Mouse (Mus musculus) midbrain, embryonic 16.5 days (tissue): ENCODE results near the gene Ifi27. TPM values are rescaled to one million over a fixed set of nuclear protein-coding genes. Genes with fewer than 3 reads are reported as not detected.
"Not testable (repeated sequence)": the region's sequence is repeated elsewhere in the genome, so short reads cannot be mapped to it uniquely, and the experiment has no call there.

Experiments
- ATAC-seq: fragments of 200-750 bp; cut with Nextera tagmentation; 2 replicates; pipeline ENCODE4 v1.8.0; 2017; ENCODE audit warnings: moderate TSS enrichment
- H3K27ac ChIP-seq: fragments of 300-500 bp; sonication (generic); 2 replicates; pipeline ENCODE4 v1.5.1; 2014; ENCODE audit warnings: mild to moderate bottlenecking, low read length, mixed read lengths
- H3K27me3 ChIP-seq: fragments of 300-500 bp; sonication (generic); 2 replicates; pipeline ENCODE4 v1.6.1; 2014; ENCODE audit warnings: low read depth, low read length, mixed read lengths; ENCODE audit not compliant: control insufficient read depth, insufficient read depth
- H3K36me3 ChIP-seq: fragments of 300-500 bp; sonication (generic); 2 replicates; pipeline ENCODE4 v1.6.1; 2014; ENCODE audit warnings: mild to moderate bottlenecking, low read length, moderate library complexity, mixed read lengths; ENCODE audit not compliant: control insufficient read depth, insufficient read depth
- H3K4me1 ChIP-seq: fragments of 300-500 bp; sonication (generic); 2 replicates; pipeline ENCODE4 v1.6.1; 2014; ENCODE audit warnings: mild to moderate bottlenecking, low read length, mixed read lengths; ENCODE audit not compliant: control insufficient read depth, insufficient read depth
- H3K4me2 ChIP-seq: fragments of 300-500 bp; sonication (generic); 2 replicates; pipeline ENCODE4 v1.6.1; 2014; ENCODE audit warnings: mild to moderate bottlenecking, low read length, mixed read lengths
- H3K4me3 ChIP-seq: fragments of 300-500 bp; sonication (generic); 2 replicates; pipeline ENCODE4 v1.5.1; 2014; ENCODE audit warnings: low read depth, mild to moderate bottlenecking, low read length, moderate library complexity, mixed read lengths
- H3K9ac ChIP-seq: fragments of 300-500 bp; sonication (generic); 2 replicates; pipeline ENCODE4 v1.6.1; 2014; ENCODE audit warnings: low read depth, low read length, mixed read lengths
- H3K9me3 ChIP-seq: fragments of 300-500 bp; sonication (generic); replicated peaks from 2 replicates; pipeline ENCODE4 v1.6.1; 2014; ENCODE audit warnings: mild to moderate bottlenecking, low read length, mixed read lengths; ENCODE audit not compliant: control insufficient read depth, poor library complexity, severe bottlenecking
- WGBS: fragments of 180-500 bp; shearing (Covaris S2); extraction: QIAGEN DNeasy Blood & Tissue Kit; methylation state at CpG from one replicate; pipeline ENCODE4 v1.1.7; 2014; 5-methylcytosine and 5-hydroxymethylcytosine counted together
- polyA plus RNA-seq: library from polyadenylated mRNA; unstranded; fragments of >200 nt; fragmentation: Nextera tagmentation; extraction: Ambion mirVana; gene quantifications from 2 replicates; pipeline ENCODE4 v1.2.1, GENCODE M21; 2015

Ifi27 gene
- polyA plus RNA-seq, 1 experiment from 2014 or later = 12.3 TPM

- Histone ChIP-seq H3K9me3 (no peaks in the 10 kb centered on the region), H3K9ac (no peak overlapping the region), H3K4me2 (no peak overlapping the region), H3K27me3 (no peaks in the 10 kb centered on the region), H3K27ac (no peak overlapping the region), H3K4me1 (no peaks in the 10 kb centered on the region), H3K4me3 (no peak overlapping the region), H3K36me3 (no peaks in the 10 kb centered on the region)
- no peak for ATAC-seq
- 83% methylated on average over 5 of the region's 5 CpGs for WGBS
Observed at GRCm38 (mm10) chr12:103481671-103482070, 47.7 kb downstream of the Ifi27 start.

DNA sequence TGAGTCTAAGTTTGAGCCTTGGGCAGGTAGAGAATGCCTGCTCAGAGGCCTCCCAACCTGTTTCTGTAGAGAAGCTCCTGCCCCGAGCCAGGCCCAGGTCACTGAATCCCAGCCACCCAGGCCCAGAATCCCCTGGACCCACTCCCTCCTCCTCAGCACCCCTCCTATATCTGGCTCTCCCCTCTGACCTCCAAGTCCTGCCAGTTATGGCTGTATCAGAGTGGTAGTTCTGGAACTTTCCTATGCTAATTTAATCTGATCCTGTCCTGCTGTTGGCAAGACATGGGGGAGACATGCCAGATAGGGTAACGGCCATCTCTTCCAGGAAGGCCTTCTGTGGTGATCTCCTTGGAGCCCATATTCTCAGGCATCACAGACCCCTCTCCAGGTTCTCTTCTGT, 48.8 kb downstream of the Ifi27 start:
- Histone ChIP-seq H3K9ac (no peak overlapping the region), H3K36me3 (no peaks in the 10 kb centered on the region), H3K27ac (no peak overlapping the region), H3K9me3 (no peaks in the 10 kb centered on the region), H3K4me1 (no peaks in the 10 kb centered on the region), H3K4me2 (no peak overlapping the region), H3K27me3 (no peaks in the 10 kb centered on the region), H3K4me3 (no peak overlapping the region)
- WGBS = 88% methylated on average over 2 of the region's 2 CpGs
- no peak for ATAC-seq

DNA sequence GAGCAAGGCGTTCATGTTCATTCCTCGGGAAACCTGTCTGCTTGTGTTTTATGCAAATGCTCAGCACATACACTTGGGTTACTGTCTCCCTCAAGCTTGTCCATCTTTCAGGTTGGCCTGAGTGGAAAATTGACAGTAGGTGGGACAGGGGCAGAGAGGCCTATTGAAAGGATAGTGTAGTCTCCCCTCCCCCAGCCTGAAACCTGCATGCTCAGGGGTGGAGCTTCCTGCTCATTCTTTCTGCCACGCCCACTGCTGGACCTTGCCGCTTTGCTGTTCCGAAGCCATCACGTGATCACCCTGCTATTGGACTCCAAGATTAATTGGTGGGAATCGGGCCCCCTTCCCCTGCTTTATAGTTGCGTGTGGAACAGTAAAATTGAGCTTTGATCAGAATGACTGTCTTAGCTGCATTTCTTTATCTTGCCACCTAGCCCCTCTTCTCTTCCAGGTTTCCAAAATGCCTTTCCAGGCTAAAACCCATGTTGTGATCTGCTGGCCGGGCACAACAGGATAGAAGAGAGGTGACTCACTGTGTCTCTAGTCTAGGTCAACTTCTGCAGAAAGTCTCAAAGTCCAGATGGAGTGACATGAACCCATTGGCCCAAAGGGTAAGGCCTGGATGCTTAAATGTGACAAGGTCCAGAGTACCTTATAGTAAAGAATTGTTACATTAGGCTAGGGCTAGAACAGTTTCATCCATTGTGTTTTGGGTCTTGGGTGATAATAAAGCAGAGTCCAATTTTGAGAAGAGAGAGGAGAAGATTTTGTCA, 50.4 kb downstream of the Ifi27 start:
- not testable (repeated sequence) for H3K4me3 ChIP-seq, H3K4me1 ChIP-seq, ATAC-seq, H3K4me2 ChIP-seq, H3K9ac ChIP-seq, H3K9me3 ChIP-seq, H3K27me3 ChIP-seq, H3K36me3 ChIP-seq, H3K27ac ChIP-seq
- WGBS = 75% methylated on average over 9 of the region's 9 CpGs

DNA sequence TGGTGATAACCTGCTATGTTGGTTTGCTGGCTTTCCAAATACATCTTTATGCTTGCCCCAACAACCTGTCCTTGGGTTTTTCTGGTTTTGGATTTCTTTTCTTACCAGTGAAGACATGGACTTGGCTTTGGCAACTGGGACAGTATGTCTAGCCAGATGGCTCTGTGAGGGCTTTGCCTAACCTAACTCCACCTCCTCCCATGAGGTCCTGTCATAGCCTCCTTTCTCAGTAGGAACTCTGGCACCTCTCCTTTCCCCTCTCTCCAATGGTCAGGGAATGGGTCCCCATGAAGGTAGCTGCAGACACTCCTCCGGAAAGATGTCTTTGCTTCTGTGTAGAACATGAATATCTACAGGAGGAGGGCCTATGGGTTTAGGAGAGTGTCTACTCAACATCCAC, 52.7 kb downstream of the Ifi27 start:
- Histone ChIP-seq H3K9me3 (no peaks in the 10 kb centered on the region), H3K27ac (no peak overlapping the region), H3K4me2 (no peak overlapping the region), H3K36me3 (no peaks in the 10 kb centered on the region), H3K9ac (no peak overlapping the region), H3K27me3 (no peaks in the 10 kb centered on the region), H3K4me1 (no peaks in the 10 kb centered on the region), H3K4me3 (no peak overlapping the region)
- no peak for ATAC-seq
- 91% methylated on average over 1 of the region's 1 CpGs for WGBS

DNA sequence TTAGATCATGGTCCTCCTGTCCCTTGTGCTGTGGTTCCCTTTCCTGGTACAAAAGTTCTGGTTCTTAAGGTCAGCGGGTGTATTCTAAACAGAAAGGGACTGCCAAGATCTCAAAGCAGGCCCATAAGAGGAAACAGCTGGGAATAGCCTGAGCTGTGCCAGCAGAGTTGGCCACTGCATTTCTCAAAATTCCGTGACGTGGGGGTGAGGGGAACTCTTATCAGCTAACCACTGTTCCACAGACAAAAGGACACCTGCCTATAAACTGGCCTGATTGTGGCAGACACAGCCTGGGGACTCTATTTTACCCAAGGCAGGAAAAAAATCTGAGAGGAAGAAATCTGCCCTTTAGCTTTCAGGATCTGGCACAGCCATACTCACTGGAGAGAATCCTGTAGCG, 53.3 kb downstream of the Ifi27 start:
- WGBS = 82% methylated on average over 4 of the region's 4 CpGs
- Histone ChIP-seq H3K36me3 (no peaks in the 10 kb centered on the region), H3K9me3 (no peaks in the 10 kb centered on the region), H3K4me1 (no peaks in the 10 kb centered on the region), H3K27me3 (no peaks in the 10 kb centered on the region), H3K4me3 (no peak overlapping the region), H3K4me2 (no peak overlapping the region), H3K27ac (no peak overlapping the region), H3K9ac (no peak overlapping the region)
- no peak for ATAC-seq

DNA sequence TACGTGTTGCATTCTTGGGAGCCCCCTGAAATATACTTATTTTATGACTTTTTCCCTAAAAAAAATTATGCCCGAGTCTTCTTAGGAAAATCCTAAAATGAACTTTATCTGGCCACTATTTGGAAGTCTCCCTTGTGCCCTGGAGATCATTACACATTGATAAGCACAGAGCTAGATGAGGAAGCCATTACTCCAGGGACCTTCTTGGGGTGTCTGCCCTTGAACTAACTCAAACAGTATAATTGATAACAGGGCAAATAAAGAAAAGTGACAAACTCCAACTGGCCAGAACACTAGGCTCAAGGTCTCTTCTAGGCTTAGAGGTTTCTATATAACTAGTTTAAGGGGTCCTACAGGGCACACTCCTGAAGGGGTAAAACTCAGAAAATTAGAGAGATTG, 53.7 kb downstream of the Ifi27 start:
- Histone ChIP-seq H3K9ac (no peak overlapping the region), H3K4me2 (no peak overlapping the region), H3K27me3 (no peaks in the 10 kb centered on the region), H3K4me1 (no peaks in the 10 kb centered on the region), H3K36me3 (no peaks in the 10 kb centered on the region), H3K4me3 (no peak overlapping the region), H3K27ac (no peak overlapping the region), H3K9me3 (no peaks in the 10 kb centered on the region)
- no peak for ATAC-seq
- WGBS = 78% methylated on average over 2 of the region's 2 CpGs

Other genes with a start within 250 kb of the Ifi27 start
- 0.48 and 0.55 TPM in 2 replicates for gene Prima1, start 192.1 kb upstream of the Ifi27 start, polyA plus RNA-seq
- gene Fam181a, start 123.2 kb upstream of the Ifi27 start, polyA plus RNA-seq = 5.3 and 7.7 TPM in 2 replicates
- gene Asb2, start 78.2 kb upstream of the Ifi27 start, polyA plus RNA-seq = 0.80 and 0.82 TPM in 2 replicates
- gene Otub2, start 45.5 kb upstream of the Ifi27 start, polyA plus RNA-seq = 23.5 and 24.4 TPM in 2 replicates
- 1.2 and 1.4 TPM in 2 replicates for gene 9330161L09Rik, start 26.4 kb upstream of the Ifi27 start, polyA plus RNA-seq
- gene Ddx24, start 8.4 kb upstream of the Ifi27 start, polyA plus RNA-seq = 150 and 155 TPM in 2 replicates
- 1.6 and 2.3 TPM in 2 replicates for gene Ifi27l2a, start 9.5 kb downstream of the Ifi27 start, polyA plus RNA-seq
- gene Ifi27l2b, start 23.0 kb downstream of the Ifi27 start, polyA plus RNA-seq = not detected in 2 replicates
- 2.8 and 3.6 TPM in 2 replicates for gene Ppp4r4, start 98.1 kb downstream of the Ifi27 start, polyA plus RNA-seq
- gene Serpina10, start 197.2 kb downstream of the Ifi27 start, polyA plus RNA-seq = not detected in 2 replicates
- not detected in 2 replicates for gene Serpina6, start 223.0 kb downstream of the Ifi27 start, polyA plus RNA-seq
- not detected in 2 replicates for gene Serpina16, start 241.9 kb downstream of the Ifi27 start, polyA plus RNA-seq